Mouse (Mus musculus): ENCODE data around the gene Zfp524. TPM values are rescaled to one million over a fixed set of nuclear protein-coding genes. Genes with fewer than 3 reads are reported as not detected.

Gene Zfp524
- 7.4 TPM for polyA plus RNA-seq (2015; fragmentation: Illumina TruSeq; extraction: RNeasy Lipid Tissue Mini Kit (QIAGEN cat#74804); ENCODE audit: insufficient read depth, low read depth, low replicate concordance)

GRCm38 (mm10) chr7:5014251-5015117 is at the start of gene Zfp524, which contains the start of gene Fiz1:
Gene Zfp524 (plus strand): TSS chr7:5014415.
Gene Fiz1 (minus strand): TSS chr7:5014697.

GRCm38 (mm10) chr7:4971068-4971467 is 43.1 kb upstream of the Zfp524 start, which contains the start of gene Sbk3:
Gene Sbk3 (minus strand): TSS chr7:4971168.

GRCm38 (mm10) chr7:4996003-4996895 is 18.0 kb upstream of the Zfp524 start, which contains the start of gene Zfp579:
Gene Zfp579 (minus strand): TSS chr7:4996158.

GRCm38 (mm10) chr7:5015118-5016001 is 1.1 kb downstream of the Zfp524 start, which contains the start of gene Gm44973:
Gene Gm44973 (plus strand): TSS chr7:5015496.

GRCm38 (mm10) chr7:5020000-5020681 is 5.9 kb downstream of the Zfp524 start, which contains the start of the genes Zfp865 and Ccdc106:
Gene Zfp865 (plus strand): TSS chr7:5020376.
Gene Ccdc106 (plus strand): TSS chr7:5020553.

GRCm38 (mm10) chr7:5033818-5034217 is 19.6 kb downstream of the Zfp524 start, which contains the start of gene 4632433K11Rik:
Gene 4632433K11Rik (plus strand): TSS chr7:5034118.

GRCm38 (mm10) chr7:5038109-5038732 is 24.0 kb downstream of the Zfp524 start, which contains the start of gene Zfp784:
Gene Zfp784 (minus strand): TSS chr7:5038446.

GRCm38 (mm10) chr7:5051193-5052192 is 37.3 kb downstream of the Zfp524 start, which contains the start of gene Zfp580:
Gene Zfp580 (plus strand): TSS chr7:5051538.

GRCm38 (mm10) chr7:5061774-5062359 is 47.7 kb downstream of the Zfp524 start, which contains the start of gene U2af2:
Gene U2af2 (plus strand): TSS chr7:5062143.

Other genes starting within 250 kb of the Zfp524 start
- not detected for gene Fam71e2, start 243.1 kb upstream of the Zfp524 start, polyA plus RNA-seq (2015; fragmentation: Illumina TruSeq; extraction: RNeasy Lipid Tissue Mini Kit (QIAGEN cat#74804); ENCODE audit: insufficient read depth, low read depth, low replicate concordance)
- not detected for gene Il11, start 231.6 kb upstream of the Zfp524 start, polyA plus RNA-seq (2015; fragmentation: Illumina TruSeq; extraction: RNeasy Lipid Tissue Mini Kit (QIAGEN cat#74804); ENCODE audit: insufficient read depth, low read depth, low replicate concordance)
- gene Tmem190, start 231.5 kb upstream of the Zfp524 start, polyA plus RNA-seq (2015; fragmentation: Illumina TruSeq; extraction: RNeasy Lipid Tissue Mini Kit (QIAGEN cat#74804); ENCODE audit: insufficient read depth, low read depth, low replicate concordance): not detected
- 8.4 TPM for gene Tmem238, start 224.8 kb upstream of the Zfp524 start, polyA plus RNA-seq (2015; fragmentation: Illumina TruSeq; extraction: RNeasy Lipid Tissue Mini Kit (QIAGEN cat#74804); ENCODE audit: insufficient read depth, low read depth, low replicate concordance)
- gene Rpl28, start 221.5 kb upstream of the Zfp524 start, polyA plus RNA-seq (2015; fragmentation: Illumina TruSeq; extraction: RNeasy Lipid Tissue Mini Kit (QIAGEN cat#74804); ENCODE audit: insufficient read depth, low read depth, low replicate concordance): 480 TPM
- gene Ube2s, start 201.8 kb upstream of the Zfp524 start, polyA plus RNA-seq (2015; fragmentation: Illumina TruSeq; extraction: RNeasy Lipid Tissue Mini Kit (QIAGEN cat#74804); ENCODE audit: insufficient read depth, low read depth, low replicate concordance): 16.8 TPM
- gene Shisa7, start 169.7 kb upstream of the Zfp524 start, polyA plus RNA-seq (2015; fragmentation: Illumina TruSeq; extraction: RNeasy Lipid Tissue Mini Kit (QIAGEN cat#74804); ENCODE audit: insufficient read depth, low read depth, low replicate concordance): 0.30 TPM
- gene Isoc2b, start 144.2 kb upstream of the Zfp524 start, polyA plus RNA-seq (2015; fragmentation: Illumina TruSeq; extraction: RNeasy Lipid Tissue Mini Kit (QIAGEN cat#74804); ENCODE audit: insufficient read depth, low read depth, low replicate concordance): 12.2 TPM
- gene Isoc2a, start 137.3 kb upstream of the Zfp524 start, polyA plus RNA-seq (2015; fragmentation: Illumina TruSeq; extraction: RNeasy Lipid Tissue Mini Kit (QIAGEN cat#74804); ENCODE audit: insufficient read depth, low read depth, low replicate concordance): 9.6 TPM
- gene Gm36210, start 107.9 kb upstream of the Zfp524 start, polyA plus RNA-seq (2015; fragmentation: Illumina TruSeq; extraction: RNeasy Lipid Tissue Mini Kit (QIAGEN cat#74804); ENCODE audit: insufficient read depth, low read depth, low replicate concordance): not detected
- gene Zfp628, start 99.2 kb upstream of the Zfp524 start, polyA plus RNA-seq (2015; fragmentation: Illumina TruSeq; extraction: RNeasy Lipid Tissue Mini Kit (QIAGEN cat#74804); ENCODE audit: insufficient read depth, low read depth, low replicate concordance): 1.4 TPM
- 4.6 TPM for gene Nat14, start 92.4 kb upstream of the Zfp524 start, polyA plus RNA-seq (2015; fragmentation: Illumina TruSeq; extraction: RNeasy Lipid Tissue Mini Kit (QIAGEN cat#74804); ENCODE audit: insufficient read depth, low read depth, low replicate concordance)
- gene Ssc5d, start 88.6 kb upstream of the Zfp524 start, polyA plus RNA-seq (2015; fragmentation: Illumina TruSeq; extraction: RNeasy Lipid Tissue Mini Kit (QIAGEN cat#74804); ENCODE audit: insufficient read depth, low read depth, low replicate concordance): 1.2 TPM
- gene Sbk2, start 50.0 kb upstream of the Zfp524 start, polyA plus RNA-seq (2015; fragmentation: Illumina TruSeq; extraction: RNeasy Lipid Tissue Mini Kit (QIAGEN cat#74804); ENCODE audit: insufficient read depth, low read depth, low replicate concordance): not detected
- not detected for gene Sbk3, start 43.2 kb upstream of the Zfp524 start, polyA plus RNA-seq (2015; fragmentation: Illumina TruSeq; extraction: RNeasy Lipid Tissue Mini Kit (QIAGEN cat#74804); ENCODE audit: insufficient read depth, low read depth, low replicate concordance)
- gene Zfp579, start 18.3 kb upstream of the Zfp524 start, polyA plus RNA-seq (2015; fragmentation: Illumina TruSeq; extraction: RNeasy Lipid Tissue Mini Kit (QIAGEN cat#74804); ENCODE audit: insufficient read depth, low read depth, low replicate concordance): 41.7 TPM
- 6.8 TPM for gene Fiz1, start 282 bp downstream of the Zfp524 start, polyA plus RNA-seq (2015; fragmentation: Illumina TruSeq; extraction: RNeasy Lipid Tissue Mini Kit (QIAGEN cat#74804); ENCODE audit: insufficient read depth, low read depth, low replicate concordance)
- not detected for gene Gm44973, start 1.1 kb downstream of the Zfp524 start, polyA plus RNA-seq (2015; fragmentation: Illumina TruSeq; extraction: RNeasy Lipid Tissue Mini Kit (QIAGEN cat#74804); ENCODE audit: insufficient read depth, low read depth, low replicate concordance)
- 5.3 TPM for gene Zfp865, start 6.0 kb downstream of the Zfp524 start, polyA plus RNA-seq (2015; fragmentation: Illumina TruSeq; extraction: RNeasy Lipid Tissue Mini Kit (QIAGEN cat#74804); ENCODE audit: insufficient read depth, low read depth, low replicate concordance)
- not detected for gene Ccdc106, start 6.1 kb downstream of the Zfp524 start, polyA plus RNA-seq (2015; fragmentation: Illumina TruSeq; extraction: RNeasy Lipid Tissue Mini Kit (QIAGEN cat#74804); ENCODE audit: insufficient read depth, low read depth, low replicate concordance)
- not detected for gene 4632433K11Rik, start 19.7 kb downstream of the Zfp524 start, polyA plus RNA-seq (2015; fragmentation: Illumina TruSeq; extraction: RNeasy Lipid Tissue Mini Kit (QIAGEN cat#74804); ENCODE audit: insufficient read depth, low read depth, low replicate concordance)
- gene Zfp784, start 24.0 kb downstream of the Zfp524 start, polyA plus RNA-seq (2015; fragmentation: Illumina TruSeq; extraction: RNeasy Lipid Tissue Mini Kit (QIAGEN cat#74804); ENCODE audit: insufficient read depth, low read depth, low replicate concordance): 0.63 TPM
- 2.1 TPM for gene Zfp580, start 37.1 kb downstream of the Zfp524 start, polyA plus RNA-seq (2015; fragmentation: Illumina TruSeq; extraction: RNeasy Lipid Tissue Mini Kit (QIAGEN cat#74804); ENCODE audit: insufficient read depth, low read depth, low replicate concordance)
- gene U2af2, start 47.7 kb downstream of the Zfp524 start, polyA plus RNA-seq (2015; fragmentation: Illumina TruSeq; extraction: RNeasy Lipid Tissue Mini Kit (QIAGEN cat#74804); ENCODE audit: insufficient read depth, low read depth, low replicate concordance): 46.4 TPM
- 53.1 TPM for gene Epn1, start 65.8 kb downstream of the Zfp524 start, polyA plus RNA-seq (2015; fragmentation: Illumina TruSeq; extraction: RNeasy Lipid Tissue Mini Kit (QIAGEN cat#74804); ENCODE audit: insufficient read depth, low read depth, low replicate concordance)
- gene Rfpl4, start 102.5 kb downstream of the Zfp524 start, polyA plus RNA-seq (2015; fragmentation: Illumina TruSeq; extraction: RNeasy Lipid Tissue Mini Kit (QIAGEN cat#74804); ENCODE audit: insufficient read depth, low read depth, low replicate concordance): not detected
- not detected for gene Rasl2-9, start 111.5 kb downstream of the Zfp524 start, polyA plus RNA-seq (2015; fragmentation: Illumina TruSeq; extraction: RNeasy Lipid Tissue Mini Kit (QIAGEN cat#74804); ENCODE audit: insufficient read depth, low read depth, low replicate concordance)
- gene Vmn1r55, start 135.3 kb downstream of the Zfp524 start, polyA plus RNA-seq (2015; fragmentation: Illumina TruSeq; extraction: RNeasy Lipid Tissue Mini Kit (QIAGEN cat#74804); ENCODE audit: insufficient read depth, low read depth, low replicate concordance): not detected
- not detected for gene Vmn1r56, start 182.3 kb downstream of the Zfp524 start, polyA plus RNA-seq (2015; fragmentation: Illumina TruSeq; extraction: RNeasy Lipid Tissue Mini Kit (QIAGEN cat#74804); ENCODE audit: insufficient read depth, low read depth, low replicate concordance)
- not detected for gene Vmn1r57, start 204.1 kb downstream of the Zfp524 start, polyA plus RNA-seq (2015; fragmentation: Illumina TruSeq; extraction: RNeasy Lipid Tissue Mini Kit (QIAGEN cat#74804); ENCODE audit: insufficient read depth, low read depth, low replicate concordance)